17 mouse cellular contexts compared by ENCODE assay signal in the genomic region with DNA sequence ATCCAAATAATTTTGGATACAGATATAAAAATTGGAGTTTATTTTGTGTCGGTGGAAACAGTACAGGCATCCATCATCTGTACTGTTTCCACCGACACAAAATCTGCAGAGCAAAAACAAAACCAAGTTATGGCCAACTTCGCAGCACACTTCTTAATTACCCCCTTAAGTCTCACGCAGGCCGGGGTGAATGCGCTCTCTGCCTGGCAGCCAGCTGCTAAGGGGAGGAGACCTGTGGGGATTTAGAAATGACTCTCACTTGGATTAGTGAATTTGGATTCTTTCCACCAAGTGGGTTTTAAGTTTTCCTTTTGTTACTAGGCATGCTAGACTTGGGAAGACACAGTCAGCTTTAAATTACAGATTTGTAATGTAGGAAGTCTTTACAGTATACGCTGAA.
"Had no signal": no experiment of that assay in that cellular context is flagged by ENCODE, and none has a peak within 500 bp of the region (broad histone marks: within the 10 kb centered on the region; RNA-seq: fewer than 3 reads in every experiment).

No protein-coding gene starts in this region.

- H3K4me1 ChIP-seq: lung, embryonic 15.5 days; megakaryocyte, embryonic 14.5 days; midbrain, embryonic 13.5 days; midbrain, embryonic 15.5 days; neural tube, embryonic 12.5 days; stomach, embryonic 15.5 days had no signal

- ATAC-seq: lung, postnatal 0 days; midbrain, embryonic 15.5 days had no signal

- H3K9ac ChIP-seq: lung, embryonic 15.5 days; midbrain, embryonic 13.5 days; midbrain, embryonic 15.5 days; neural tube, embryonic 12.5 days; stomach, embryonic 15.5 days had no signal

- DNase-seq: lung, adult 2 months; lung, postnatal 14 days; lung, postnatal 36 days; right cerebral cortex, postnatal 14 days; thymus, adult 2 months; thymus, postnatal 25 days; thymus, postnatal 4 days had no signal

- H3K27me3 ChIP-seq: lung, embryonic 15.5 days; megakaryocyte, embryonic 14.5 days; midbrain, embryonic 13.5 days; midbrain, embryonic 15.5 days; neural tube, embryonic 12.5 days; stomach, embryonic 15.5 days had no signal

- H3K36me3 ChIP-seq: lung, embryonic 15.5 days; neural tube, embryonic 12.5 days; stomach, embryonic 15.5 days had no signal

- H3K4me2 ChIP-seq: lung, embryonic 15.5 days; midbrain, embryonic 11.5 days; midbrain, embryonic 13.5 days; midbrain, embryonic 15.5 days; neural tube, embryonic 12.5 days; stomach, embryonic 15.5 days had no signal

- H3K9me3 ChIP-seq: lung, embryonic 15.5 days; megakaryocyte, embryonic 14.5 days; midbrain, embryonic 13.5 days; midbrain, embryonic 15.5 days; neural tube, embryonic 12.5 days; stomach, embryonic 15.5 days had no signal

- H3K4me3 ChIP-seq: lung, embryonic 15.5 days; megakaryocyte, embryonic 14.5 days; midbrain, embryonic 13.5 days; midbrain, embryonic 15.5 days; neural tube, embryonic 12.5 days; stomach, embryonic 15.5 days had no signal

- H3K27ac ChIP-seq: lung, embryonic 15.5 days; macrophage; midbrain, embryonic 13.5 days; midbrain, embryonic 15.5 days; neural tube, embryonic 12.5 days; stomach, embryonic 15.5 days; stomach, postnatal 0 days had no signal
